Mouse (Mus musculus): ENCODE data around the gene Plpp7. TPM values are rescaled to one million over a fixed set of nuclear protein-coding genes. Genes with fewer than 3 reads are reported as not detected.

Gene Plpp7
- polyA plus RNA-seq, 1 experiment from 2014 or later = 7.3 TPM

DNA sequence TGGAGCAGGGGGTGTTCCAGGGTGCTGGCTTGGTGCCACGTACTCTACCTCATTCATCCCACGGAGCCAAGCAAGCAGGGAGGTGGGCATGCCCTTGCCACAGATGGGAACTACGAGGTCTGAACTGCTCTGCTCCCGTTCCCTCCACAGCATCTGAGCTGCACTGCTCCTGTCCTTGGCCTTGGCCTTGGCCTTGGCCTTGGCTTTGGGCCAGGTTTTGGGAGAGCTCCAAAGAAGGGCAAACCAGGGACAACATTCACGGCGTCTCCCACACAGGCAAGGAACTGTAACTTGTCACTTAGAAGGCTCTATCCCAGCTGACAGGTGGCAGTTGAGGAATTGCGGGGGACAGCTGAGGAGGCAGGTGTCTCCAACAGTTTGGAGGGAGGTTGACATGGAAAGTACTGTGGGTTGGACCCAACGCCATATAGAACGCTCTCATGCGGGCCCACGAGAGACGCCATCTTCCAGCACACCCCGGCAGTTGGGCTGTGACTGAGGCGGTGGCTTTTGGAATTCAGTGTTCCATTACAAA lies 16.1 kb upstream of the Plpp7 start:
- no peak overlapping the region for H3K4me3 ChIP-seq (ENCODE audit: low read depth, low read length)
- H3K27me3 ChIP-seq (ENCODE audit: control insufficient read depth, insufficient read depth, low read length) = peaks cover 29% of the 10 kb centered on the region
- DNase-seq (ENCODE audit: low spot score, missing footprints) = no peak
- no peaks in the 10 kb centered on the region for H3K9me3 ChIP-seq (ENCODE audit: control insufficient read depth, low read length)
- no peak for ATAC-seq (ENCODE audit: low FRiP score)
- no peak overlapping the region for H3K4me2 ChIP-seq
- no peak overlapping the region for H3K9ac ChIP-seq (ENCODE audit: low read length)
- H3K27ac ChIP-seq (ENCODE audit: low read depth, low read length) = no peak overlapping the region
- H3K4me1 ChIP-seq (ENCODE audit: control insufficient read depth, insufficient read depth, low read length) = peaks cover 17% of the 10 kb centered on the region
- 94% methylated on average over 14 of the region's 14 CpGs for WGBS
- H3K36me3 ChIP-seq (ENCODE audit: control insufficient read depth, insufficient read depth, low read length) = no peaks in the 10 kb centered on the region

DNA sequence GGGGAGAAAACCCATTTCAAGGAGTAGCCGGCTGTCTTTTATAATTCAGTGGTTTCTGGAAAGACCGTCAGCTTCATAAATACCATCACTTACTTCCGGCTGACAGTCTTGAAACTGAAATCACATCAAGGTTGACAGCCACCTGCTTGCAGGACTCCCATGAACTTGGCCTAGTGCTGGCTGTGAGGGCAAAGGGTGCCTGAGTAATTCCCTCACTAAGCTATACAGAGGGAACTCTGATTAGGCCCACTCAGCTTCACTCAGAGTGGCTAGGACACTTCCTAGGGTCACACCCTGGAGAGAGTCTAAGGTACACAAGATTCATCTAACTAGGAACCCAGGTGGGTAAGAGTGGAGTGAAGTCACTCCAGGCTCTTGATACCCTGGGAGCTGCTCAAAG lies 14.6 kb upstream of the Plpp7 start:
- Histone ChIP-seq H3K27me3 (ENCODE audit: control insufficient read depth, insufficient read depth, low read length) (peaks cover 39% of the 10 kb centered on the region), H3K9me3 (ENCODE audit: control insufficient read depth, low read length) (no peaks in the 10 kb centered on the region), H3K9ac (ENCODE audit: low read length) (no peak overlapping the region), H3K36me3 (ENCODE audit: control insufficient read depth, insufficient read depth, low read length) (no peaks in the 10 kb centered on the region), H3K4me2 (no peak overlapping the region), H3K4me1 (ENCODE audit: control insufficient read depth, insufficient read depth, low read length) (peaks cover 18% of the 10 kb centered on the region), H3K4me3 (ENCODE audit: low read depth, low read length) (no peak overlapping the region), H3K27ac (ENCODE audit: low read depth, low read length) (no peak overlapping the region)
- DNase-seq (ENCODE audit: low spot score, missing footprints) = no peak
- ATAC-seq (ENCODE audit: low FRiP score) = no peak
- WGBS = 90% methylated on average over 3 of the region's 3 CpGs

DNA sequence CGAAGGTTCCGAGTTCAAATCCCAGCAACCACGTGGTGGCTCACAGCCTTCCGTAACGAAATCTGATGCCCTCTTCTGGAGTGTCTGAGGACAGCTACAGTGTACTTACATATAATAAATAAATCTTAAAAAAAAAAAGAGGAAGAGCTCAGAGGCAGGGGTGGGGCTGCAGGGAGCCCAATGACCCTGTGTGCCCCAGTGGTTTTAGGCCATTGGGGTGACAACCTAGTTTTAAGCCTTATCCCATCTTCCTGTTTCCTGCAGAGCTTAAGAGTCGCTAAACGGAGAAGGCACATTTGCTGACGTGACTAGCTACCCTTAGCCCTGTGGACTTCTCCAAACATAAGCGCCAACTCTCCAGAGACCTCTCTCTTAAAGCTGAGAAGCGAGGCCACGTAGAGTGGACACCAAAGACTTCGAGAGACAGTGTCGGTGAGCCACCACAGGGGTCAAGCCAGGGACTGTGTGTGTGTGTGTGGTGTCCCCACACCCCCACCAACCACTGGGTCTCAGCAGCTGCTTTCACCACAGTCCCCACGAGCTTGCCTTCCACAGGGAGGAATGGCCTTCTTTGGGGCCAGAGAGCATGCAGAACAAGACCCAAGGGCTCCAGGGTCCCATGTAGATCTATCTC lies 13.9 kb upstream of the Plpp7 start:
- H3K4me1 ChIP-seq (ENCODE audit: control insufficient read depth, insufficient read depth, low read length) = peaks cover 18% of the 10 kb centered on the region
- no peak overlapping the region for H3K4me2 ChIP-seq
- H3K9me3 ChIP-seq (ENCODE audit: control insufficient read depth, low read length) = no peaks in the 10 kb centered on the region
- peaks cover 39% of the 10 kb centered on the region for H3K27me3 ChIP-seq (ENCODE audit: control insufficient read depth, insufficient read depth, low read length)
- no peaks in the 10 kb centered on the region for H3K36me3 ChIP-seq (ENCODE audit: control insufficient read depth, insufficient read depth, low read length)
- H3K4me3 ChIP-seq (ENCODE audit: low read depth, low read length) = no peak overlapping the region
- ATAC-seq (ENCODE audit: low FRiP score) = no peak
- no peak for DNase-seq (ENCODE audit: low spot score, missing footprints)
- H3K27ac ChIP-seq (ENCODE audit: low read depth, low read length) = no peak overlapping the region
- WGBS = 87% methylated on average over 14 of the region's 14 CpGs
- H3K9ac ChIP-seq (ENCODE audit: low read length) = no peak overlapping the region

DNA sequence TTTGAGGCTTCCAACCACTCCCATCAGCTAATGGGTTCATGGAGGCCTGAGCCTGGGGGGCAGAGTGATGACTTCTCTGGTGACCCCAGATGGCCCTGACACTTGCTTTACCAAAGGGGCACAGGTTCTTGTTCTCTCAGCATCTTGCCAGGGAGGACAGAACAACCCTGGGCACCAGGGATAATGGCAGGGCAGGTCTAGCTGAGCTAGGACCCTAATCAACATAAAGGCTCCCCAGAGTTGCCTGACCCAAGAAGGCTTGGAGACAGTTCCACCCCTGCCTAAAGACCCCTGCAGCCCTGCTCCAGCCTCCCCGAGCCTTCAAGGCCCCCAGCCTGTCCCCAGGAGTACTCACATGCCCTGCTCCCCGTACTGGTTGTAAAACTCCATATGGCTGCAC lies 13.1 kb upstream of the Plpp7 start:
- H3K27ac ChIP-seq (ENCODE audit: low read depth, low read length) = no peak overlapping the region
- no peak for ATAC-seq (ENCODE audit: low FRiP score)
- peak overlapping the region; percentile 60; the same call in 1 of the 2 replicates for H3K4me3 ChIP-seq (ENCODE audit: low read depth, low read length)

DNA sequence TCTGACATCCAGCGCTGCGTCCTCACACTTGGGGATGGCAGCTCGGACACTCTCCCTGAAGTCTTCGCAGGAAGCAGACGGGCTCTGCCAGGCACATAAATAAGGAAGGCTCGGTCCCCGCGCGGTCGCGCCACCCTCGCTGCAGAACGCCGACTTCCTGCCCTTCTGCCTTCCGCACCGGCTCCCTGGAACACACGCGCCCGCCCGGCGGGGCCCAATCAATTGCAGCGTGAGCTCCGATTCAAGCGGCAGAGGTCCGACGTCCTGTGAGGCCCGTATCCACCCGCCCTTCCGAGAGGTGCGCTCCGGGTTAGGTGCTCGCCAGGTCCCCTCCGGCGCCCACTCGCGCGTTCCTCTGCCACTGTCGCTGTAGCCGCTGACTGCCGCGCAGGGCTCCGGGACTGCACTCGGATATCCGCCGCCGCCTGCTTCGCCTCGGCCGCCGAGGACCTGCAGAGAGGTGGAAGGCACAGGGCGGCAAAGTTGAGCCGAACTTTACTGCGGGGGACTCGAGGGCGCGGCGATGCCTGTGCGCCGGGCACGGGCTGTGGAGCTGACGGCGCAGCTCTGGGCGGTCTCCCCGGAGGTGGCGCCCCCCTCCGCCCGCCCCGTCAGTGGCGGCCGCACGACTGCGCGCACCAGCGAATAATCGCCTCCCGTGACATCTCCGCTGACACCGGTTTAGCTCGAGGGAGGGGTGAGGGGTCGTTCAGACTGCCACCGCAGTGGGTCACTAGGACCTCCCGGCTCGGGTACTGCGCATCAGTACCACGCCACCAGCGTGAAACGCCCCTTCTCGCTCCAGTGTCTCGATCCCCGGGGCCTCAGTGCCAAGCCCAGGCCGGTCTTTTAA lies 11.9 kb upstream of the Plpp7 start:
- no peak overlapping the region for H3K27ac ChIP-seq (ENCODE audit: low read depth, low read length)
- H3K9ac ChIP-seq (ENCODE audit: low read length) = peak overlapping the region; percentile 33
- no peaks in the 10 kb centered on the region for H3K9me3 ChIP-seq (ENCODE audit: control insufficient read depth, low read length)
- ATAC-seq (ENCODE audit: low FRiP score) (peak; percentile 53; the same call in 1 of the 2 replicates), DNase-seq (ENCODE audit: low spot score, missing footprints) (peak; percentile 91)
- peaks cover 18% of the 10 kb centered on the region for H3K4me1 ChIP-seq (ENCODE audit: control insufficient read depth, insufficient read depth, low read length)
- peaks cover 51% of the 10 kb centered on the region for H3K27me3 ChIP-seq (ENCODE audit: control insufficient read depth, insufficient read depth, low read length)
- H3K4me2 ChIP-seq = peak overlapping the region; percentile 98
- no peaks in the 10 kb centered on the region for H3K36me3 ChIP-seq (ENCODE audit: control insufficient read depth, insufficient read depth, low read length)
- peak overlapping the region; percentile 60 for H3K4me3 ChIP-seq (ENCODE audit: low read depth, low read length)
- under 1% methylated on average over 91 of the region's 91 CpGs for WGBS

More for the DNA sequence above, 13.1 kb upstream of the Plpp7 start:
- 41% methylated on average over 2 of the region's 2 CpGs for WGBS
- peaks cover 42% of the 10 kb centered on the region for H3K27me3 ChIP-seq (ENCODE audit: control insufficient read depth, insufficient read depth, low read length)
- no peaks in the 10 kb centered on the region for H3K9me3 ChIP-seq (ENCODE audit: control insufficient read depth, low read length)
- H3K4me1 ChIP-seq (ENCODE audit: control insufficient read depth, insufficient read depth, low read length) = peaks cover 18% of the 10 kb centered on the region
- no peak for DNase-seq (ENCODE audit: low spot score, missing footprints)
- H3K36me3 ChIP-seq (ENCODE audit: control insufficient read depth, insufficient read depth, low read length) = no peaks in the 10 kb centered on the region
- peak overlapping the region; percentile 98 for H3K4me2 ChIP-seq
- no peak overlapping the region for H3K9ac ChIP-seq (ENCODE audit: low read length)

DNA sequence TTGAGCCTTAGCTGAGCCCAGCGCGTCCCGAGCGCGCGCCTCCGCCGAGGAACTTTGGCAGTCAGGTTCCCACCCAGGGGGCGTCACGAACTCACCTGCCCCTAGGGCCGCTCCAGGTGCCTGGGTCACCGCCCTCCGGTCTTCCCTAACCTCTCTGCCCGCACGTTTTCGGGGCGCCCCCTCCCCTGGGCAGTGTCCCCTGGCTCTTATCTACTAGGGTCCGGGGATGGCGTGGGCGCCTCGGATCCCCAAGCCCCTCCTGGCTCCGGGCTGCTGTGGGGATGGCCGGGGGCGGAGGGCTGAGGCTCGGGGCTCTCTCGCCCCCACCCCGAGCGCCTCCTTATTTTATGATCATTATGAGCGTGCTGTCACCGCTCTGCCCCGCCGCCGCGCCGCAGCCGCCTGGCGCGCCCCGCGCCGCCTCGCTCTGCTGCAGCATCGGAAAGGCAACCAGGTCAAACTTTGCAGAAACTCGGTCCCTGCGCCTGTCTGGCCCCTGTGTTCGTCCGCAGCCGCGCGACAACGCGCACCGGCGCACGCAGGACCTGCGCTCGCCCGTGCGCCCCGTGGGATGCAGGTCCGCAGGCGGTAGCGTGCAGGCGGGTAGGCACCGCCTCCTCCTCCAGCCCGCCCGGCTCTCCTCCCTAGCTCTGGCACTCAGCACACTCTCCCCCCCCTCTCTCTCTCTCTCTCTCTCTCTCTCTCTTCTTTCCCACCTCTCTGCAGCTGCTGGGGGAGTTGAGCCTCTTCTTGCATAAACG lies 11.0 kb upstream of the Plpp7 start, which contains the start of gene Fam78a:
TSS of gene Fam78a (minus strand) at position 747 of the 761 bp plus-strand sequence.
- Histone ChIP-seq H3K4me1 (ENCODE audit: control insufficient read depth, insufficient read depth, low read length) (peaks cover 18% of the 10 kb centered on the region), H3K27ac (ENCODE audit: low read depth, low read length) (no peak within 1 kb of the TSS)
- DNase-seq (ENCODE audit: low spot score, missing footprints) = peak; percentile 94

DNA sequence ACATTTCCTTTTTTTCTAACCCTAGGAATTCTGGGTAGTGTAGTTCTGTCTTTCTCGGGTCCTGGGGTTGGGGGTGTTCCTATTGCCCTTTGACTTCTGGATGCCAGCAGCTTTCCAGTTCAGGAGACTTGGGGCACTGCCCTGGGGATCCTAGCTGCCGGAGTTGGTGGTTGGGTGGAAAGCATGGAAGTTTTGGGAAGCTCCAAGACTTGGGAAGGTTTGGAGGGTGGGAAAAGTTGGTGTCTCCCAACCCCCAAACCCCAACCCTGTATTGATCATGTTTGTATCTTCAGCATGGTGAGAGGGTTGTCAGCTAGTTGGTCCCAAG lies 10.5 kb upstream of the Plpp7 start:
- no peak overlapping the region for H3K27ac ChIP-seq (ENCODE audit: low read depth, low read length)
- H3K36me3 ChIP-seq (ENCODE audit: control insufficient read depth, insufficient read depth, low read length) = no peaks in the 10 kb centered on the region
- H3K4me2 ChIP-seq = peak overlapping the region; percentile 98
- H3K9ac ChIP-seq (ENCODE audit: low read length) = no peak overlapping the region; the same call in 1 of the 2 replicates
- 26% methylated on average over 2 of the region's 2 CpGs for WGBS
- H3K9me3 ChIP-seq (ENCODE audit: control insufficient read depth, low read length) = no peaks in the 10 kb centered on the region
- peaks cover 18% of the 10 kb centered on the region for H3K4me1 ChIP-seq (ENCODE audit: control insufficient read depth, insufficient read depth, low read length)
- ATAC-seq (ENCODE audit: low FRiP score) (no peak), DNase-seq (ENCODE audit: low spot score, missing footprints) (no peak)
- H3K4me3 ChIP-seq (ENCODE audit: low read depth, low read length) = peak overlapping the region; percentile 60
- H3K27me3 ChIP-seq (ENCODE audit: control insufficient read depth, insufficient read depth, low read length) = peaks cover 61% of the 10 kb centered on the region

More for the DNA sequence above, 11.0 kb upstream of the Plpp7 start, which contains the start of gene Fam78a:
- Histone ChIP-seq H3K4me3 (ENCODE audit: low read depth, low read length) (peak within 1 kb of the TSS; percentile 60), H3K4me2 (peak within 1 kb of the TSS; percentile 98), H3K9ac (ENCODE audit: low read length) (peak within 1 kb of the TSS; percentile 57), H3K27me3 (ENCODE audit: control insufficient read depth, insufficient read depth, low read length) (peaks cover 60% of the 10 kb centered on the region), H3K9me3 (ENCODE audit: control insufficient read depth, low read length) (no peaks in the 10 kb centered on the region), H3K36me3 (ENCODE audit: control insufficient read depth, insufficient read depth, low read length) (no peaks in the 10 kb centered on the region)
- WGBS = under 1% methylated on average over 67 of the region's 68 CpGs
- peak; percentile 67 for ATAC-seq (ENCODE audit: low FRiP score)

DNA sequence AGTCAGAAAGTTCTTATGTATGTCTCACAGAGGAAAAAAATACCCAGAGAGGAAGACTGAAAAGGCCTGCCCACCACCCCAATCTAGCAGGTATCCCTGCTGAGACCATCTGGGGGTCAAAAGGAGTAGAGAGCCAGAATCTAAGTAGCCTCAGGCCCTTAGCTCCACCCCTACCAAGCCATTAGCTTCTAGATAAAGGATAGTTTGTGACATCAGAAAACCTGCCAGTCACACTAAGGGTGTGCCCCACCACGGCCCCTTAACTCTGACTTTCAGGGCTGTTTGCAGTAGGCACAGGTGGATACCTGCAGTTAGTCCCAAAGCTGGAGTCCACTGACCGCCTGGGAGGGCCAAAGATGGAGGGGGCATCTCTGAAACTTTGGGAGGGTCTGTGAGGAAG lies 10.1 kb upstream of the Plpp7 start:
- WGBS = 72% methylated on average over 2 of the region's 2 CpGs
- H3K4me3 ChIP-seq (ENCODE audit: low read depth, low read length) = no peak overlapping the region
- no peak for DNase-seq (ENCODE audit: low spot score, missing footprints)
- no peak overlapping the region for H3K9ac ChIP-seq (ENCODE audit: low read length)
- no peak overlapping the region for H3K4me2 ChIP-seq
- peaks cover 18% of the 10 kb centered on the region for H3K4me1 ChIP-seq (ENCODE audit: control insufficient read depth, insufficient read depth, low read length)
- peaks cover 61% of the 10 kb centered on the region for H3K27me3 ChIP-seq (ENCODE audit: control insufficient read depth, insufficient read depth, low read length)
- H3K27ac ChIP-seq (ENCODE audit: low read depth, low read length) = no peak overlapping the region
- no peaks in the 10 kb centered on the region for H3K9me3 ChIP-seq (ENCODE audit: control insufficient read depth, low read length)
- no peaks in the 10 kb centered on the region for H3K36me3 ChIP-seq (ENCODE audit: control insufficient read depth, insufficient read depth, low read length)
- no peak for ATAC-seq (ENCODE audit: low FRiP score)
